7 mouse cellular contexts compared by ENCODE assay signal in genomic region chr1:170477636-170478600, GRCm38 (mm10).
DNase-seq lines count a peak whose midpoint lies in the region; ATAC-seq lines count a peak whose summit lies in the region.

No protein-coding gene starts in this region.

- ATAC-seq in granulocyte monocyte progenitor cell, adult 5-6 weeks (replicated peaks; ENCODE audit: poor library complexity, severe bottlenecking) = peak; percentile 81
- ATAC-seq in megakaryocyte, adult 5-6 weeks (ENCODE audit: poor library complexity, severe bottlenecking) = peak; percentile 76

- peak; percentile 67 for DNase-seq in ES-CJ7 (ENCODE audit: low read depth, low spot score)
- peak; percentile 17 to 35 for DNase-seq in cerebellum, adult 18-20 months
- peak; percentile 34 to 37 for DNase-seq in kidney, adult 8-10 months
- DNase-seq in right cerebral cortex, postnatal 14 days = no peak
- DNase-seq in natural killer cell, adult 2 months (ENCODE audit: low spot score in 2 of 2) = no peak

Comparison
In these comparisons a context has a peak if more than half of its experiments do, and no peak if none do; other contexts are left out.
1. DNase-seq: peak in ES-CJ7 (single experiment), cerebellum, adult 18-20 months (2 of 2) and kidney, adult 8-10 months (2 of 2); none in right cerebral cortex, postnatal 14 days (single experiment) and natural killer cell, adult 2 months (0 of 2).